Mouse (Mus musculus) liver, adult (tissue): Measurements from ENCODE around the gene ccdc198.

Source experiments
- GATA4 ChIP-seq: IDR thresholded peaks from 2 replicates; pipeline ENCODE4 v1.6.1; 2014; ENCODE audit warnings: mild to moderate bottlenecking, low read length; ENCODE audit not compliant: insufficient replicate concordance

ccdc198 gene

GRCm38 (mm10) chr14:49245126-49245714 is at the start of gene ccdc198:
ccdc198 (minus strand) TSS chr14:49245474.
- no peak for TF ChIP-seq GATA4

- no peak for TF ChIP-seq GATA4
Observed at GRCm38 (mm10) chr14:49293802-49294449, 48.7 kb upstream of the ccdc198 start.

- TF ChIP-seq GATA4, result no peak
Observed at GRCm38 (mm10) chr14:49290029-49290745, 44.9 kb upstream of the ccdc198 start.

- TF ChIP-seq GATA4, result no peak
Observed at GRCm38 (mm10) chr14:49283784-49284655, 38.7 kb upstream of the ccdc198 start.

- TF ChIP-seq GATA4, result no peak
Observed at GRCm38 (mm10) chr14:49278880-49279279, 33.6 kb upstream of the ccdc198 start.

- TF ChIP-seq GATA4, result no peak
Observed at GRCm38 (mm10) chr14:49277642-49278041, 32.4 kb upstream of the ccdc198 start.

- TF ChIP-seq GATA4, result no peak
Observed at GRCm38 (mm10) chr14:49275376-49275775, 30.1 kb upstream of the ccdc198 start.

GRCm38 (mm10) chr14:49265286-49266002 is 20.2 kb upstream of the ccdc198 start:
- TF ChIP-seq GATA4, result no peak

- TF ChIP-seq GATA4, result no peak
Observed at GRCm38 (mm10) chr14:49241522-49241921, 3.8 kb downstream of the ccdc198 start.

- no peak for TF ChIP-seq GATA4
Observed at GRCm38 (mm10) chr14:49238206-49238605, 7.1 kb downstream of the ccdc198 start.

GRCm38 (mm10) chr14:49234788-49235515 is 10.3 kb downstream of the ccdc198 start:
- no peak for TF ChIP-seq GATA4

- no peak for TF ChIP-seq GATA4
Observed at GRCm38 (mm10) chr14:49231845-49232244, 13.4 kb downstream of the ccdc198 start.

GRCm38 (mm10) chr14:49226986-49227385 is 18.3 kb downstream of the ccdc198 start:
- no peak for TF ChIP-seq GATA4

- no peak for TF ChIP-seq GATA4
Observed at GRCm38 (mm10) chr14:49226471-49226870, 18.8 kb downstream of the ccdc198 start.
